Mouse (Mus musculus): ENCODE results near the gene Slc15a5.

DNA sequence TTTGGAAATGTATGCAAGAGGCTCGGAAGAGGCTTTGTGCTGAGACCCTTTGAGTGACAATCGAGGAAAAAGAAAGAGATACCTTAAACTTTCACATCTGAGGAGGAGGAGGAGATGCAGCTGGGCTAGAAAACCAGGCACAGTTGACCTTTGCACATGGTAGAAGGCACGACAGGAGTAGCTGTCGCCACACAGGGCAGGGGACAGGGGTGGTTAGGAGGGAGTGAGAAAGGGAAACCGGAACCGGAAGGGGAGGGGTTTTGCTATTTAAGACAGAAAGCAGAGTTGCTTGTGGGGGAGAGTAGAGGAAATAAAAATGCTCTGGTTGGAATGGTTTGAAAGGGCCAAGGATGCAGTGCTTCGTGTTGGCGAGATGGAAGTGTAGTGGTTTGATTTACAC is 9.4 kb upstream of the Slc15a5 start:
- TF ChIP-seq CTCF (IDR thresholded peaks at IDR 0.05; ENCODE audit: extremely low read depth, insufficient read depth, low read length) (no peak), POLR2A (IDR thresholded peaks at IDR 0.05; ENCODE audit: extremely low read depth, insufficient read depth, low read length) (no peak)
